Mouse (Mus musculus): Measurements from ENCODE around the gene Ubr1.

- no peak for TF ChIP-seq CTCF (IDR thresholded peaks at IDR 0.05; ENCODE audit: extremely low read depth, insufficient read length, insufficient replicate concordance, low read depth, low read length)
- no peak for TF ChIP-seq POLR2A (IDR thresholded peaks at IDR 0.05; ENCODE audit: low read depth, low read length)
Measured at GRCm38 (mm10) chr2:120841211-120841610, 129.3 kb downstream of the Ubr1 start.

Measured in small intestine, adult 2 months (tissue).